11 mouse cellular contexts compared by ENCODE assay signal in the genomic region with DNA sequence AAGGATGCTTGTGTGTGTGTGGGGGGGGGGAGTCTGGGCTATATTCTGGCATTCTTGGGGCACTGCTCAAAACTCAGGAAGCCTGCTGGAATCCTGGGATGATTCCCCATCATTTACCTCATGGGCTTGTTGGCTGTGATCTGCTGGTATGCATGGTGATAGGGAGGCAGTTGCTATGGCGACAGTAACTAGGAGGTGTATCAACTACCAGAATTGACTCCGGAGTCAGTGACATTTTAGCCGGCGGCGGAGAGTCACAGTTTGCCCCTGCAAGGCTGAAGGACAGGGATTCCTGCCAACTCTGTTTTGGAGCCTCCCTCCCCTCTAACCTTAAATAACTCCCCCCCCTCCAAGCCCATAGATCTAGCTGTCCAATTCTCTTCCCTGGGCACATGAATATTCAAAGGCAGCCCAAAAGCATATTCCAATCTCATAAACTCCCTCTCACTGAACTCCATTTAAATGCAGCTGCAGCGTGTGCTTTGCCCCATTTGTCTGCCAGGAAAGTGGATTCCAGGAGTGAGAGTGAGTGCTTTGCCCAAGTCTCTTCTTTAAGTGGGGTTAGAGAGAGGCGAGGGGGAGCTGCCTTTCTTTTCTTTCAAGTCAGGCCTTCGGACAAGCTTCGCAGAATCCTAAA.
DNase-seq lines count a peak whose midpoint lies in the region; ATAC-seq and TF ChIP-seq lines count a peak whose summit lies in the region.
"Had no signal": no experiment of that assay in that cellular context is flagged by ENCODE, and none has a peak within 500 bp of the region (broad histone marks: within the 10 kb centered on the region; RNA-seq: fewer than 3 reads in every experiment).

No protein-coding gene starts in this region.

- no peaks in the 10 kb centered on the region for H3K36me3 ChIP-seq in forebrain, embryonic 14.5 days (ENCODE audit: control insufficient read depth, insufficient read depth, low read length)
- no peaks in the 10 kb centered on the region for H3K36me3 ChIP-seq in forebrain, embryonic 12.5 days (replicated peaks)
- H3K36me3 ChIP-seq in midbrain, postnatal 0 days (ENCODE audit: insufficient read depth, low read length), result no peaks in the 10 kb centered on the region
- no peaks in the 10 kb centered on the region for H3K36me3 ChIP-seq in liver, embryonic 12.5 days

- intact Hi-C loops in heart, postnatal 10 days (cut with DNase I), result no loop called here

- H3K4me2 ChIP-seq in forebrain, embryonic 14.5 days (ENCODE audit: low read length), result no peak overlapping the region; the same call in 1 of the 2 replicates
- H3K4me2 ChIP-seq in forebrain, embryonic 12.5 days, result no peak overlapping the region
- 0 out of 2 replicates have a peak overlapping the region, but pooled peaks have one; percentile 1 for H3K4me2 ChIP-seq in midbrain, postnatal 0 days (ENCODE audit: low read depth, low read length, poor library complexity, severe bottlenecking)
- H3K4me2 ChIP-seq in liver, embryonic 12.5 days, result no peak overlapping the region

- DNase-seq in forebrain, embryonic 14.5 days (ENCODE audit: low spot score), result peak; percentile 81
- peak; percentile 68 for DNase-seq in brain, embryonic 18.5 days (ENCODE audit: low read depth, low spot score)
- peak; percentile 66 to 76 for DNase-seq in kidney, postnatal 25 days
- DNase-seq in midbrain, postnatal 0 days (ENCODE audit: low spot score), result peak; percentile 82
- DNase-seq in urinary bladder, postnatal 4 days (ENCODE audit: low spot score in 2 of 2), result no peak
- DNase-seq in heart, postnatal 10 days, result no peak
- DNase-seq: cerebellum, adult 18-20 months; lung, postnatal 14 days had no signal

- ATAC-seq in forebrain, embryonic 14.5 days, result peak; percentile 70
- ATAC-seq in forebrain, embryonic 12.5 days (ENCODE audit: low FRiP score), result no peak
- no peak for ATAC-seq in midbrain, postnatal 0 days (ENCODE audit: low FRiP score)
- ATAC-seq in liver, embryonic 12.5 days, result no peak

- 28% methylated on average over 9 of the region's 9 CpGs for WGBS in forebrain, embryonic 14.5 days
- 29% methylated on average over 9 of the region's 9 CpGs for WGBS in forebrain, embryonic 12.5 days
- WGBS in midbrain, postnatal 0 days, result 13% methylated on average over 9 of the region's 9 CpGs
- WGBS in liver, embryonic 12.5 days (ENCODE audit: insufficient replicate concordance), result 44% methylated on average over 9 of the region's 9 CpGs

- H3K9ac ChIP-seq in forebrain, embryonic 14.5 days (ENCODE audit: low read length), result no peak overlapping the region
- no peak overlapping the region for H3K9ac ChIP-seq in forebrain, embryonic 12.5 days
- no peak overlapping the region for H3K9ac ChIP-seq in midbrain, postnatal 0 days (replicated peaks; ENCODE audit: low read length, poor library complexity, severe bottlenecking)
- no peak overlapping the region for H3K9ac ChIP-seq in liver, embryonic 12.5 days

- no peak overlapping the region for H3K4me3 ChIP-seq in forebrain, embryonic 14.5 days (ENCODE audit: low read depth, low read length)
- no peak overlapping the region for H3K4me3 ChIP-seq in forebrain, embryonic 12.5 days (replicated peaks)
- no peak overlapping the region for H3K4me3 ChIP-seq in midbrain, postnatal 0 days (ENCODE audit: low read depth, low read length)
- no peak overlapping the region for H3K4me3 ChIP-seq in liver, embryonic 12.5 days
- H3K4me3 ChIP-seq: erythroblast, embryonic 14.5 days had no signal

- peaks cover 15% of the 10 kb centered on the region for H3K4me1 ChIP-seq in forebrain, embryonic 14.5 days (ENCODE audit: control insufficient read depth, insufficient read depth, low read length)
- H3K4me1 ChIP-seq in forebrain, embryonic 12.5 days, result peaks cover 17% of the 10 kb centered on the region
- peaks cover 16% of the 10 kb centered on the region for H3K4me1 ChIP-seq in midbrain, postnatal 0 days (ENCODE audit: insufficient read depth, low read length)
- H3K4me1 ChIP-seq in liver, embryonic 12.5 days, result no peaks in the 10 kb centered on the region

- H3K27ac ChIP-seq in forebrain, embryonic 14.5 days (ENCODE audit: low read depth, low read length), result no peak overlapping the region
- H3K27ac ChIP-seq in forebrain, embryonic 12.5 days, result no peak overlapping the region
- peak overlapping the region; percentile 68 for H3K27ac ChIP-seq in midbrain, postnatal 0 days (ENCODE audit: low read depth, low read length)
- no peak overlapping the region for H3K27ac ChIP-seq in liver, embryonic 12.5 days

- no peak for TF ChIP-seq CTCF in midbrain, postnatal 0 days (IDR thresholded peaks at IDR 0.05)

- no peaks in the 10 kb centered on the region for H3K27me3 ChIP-seq in forebrain, embryonic 14.5 days (replicated peaks; ENCODE audit: control insufficient read depth, insufficient read depth, low read length)
- peaks cover 30% of the 10 kb centered on the region for H3K27me3 ChIP-seq in forebrain, embryonic 12.5 days
- no peaks in the 10 kb centered on the region for H3K27me3 ChIP-seq in midbrain, postnatal 0 days (ENCODE audit: insufficient read depth, low read length)
- peaks cover 12% of the 10 kb centered on the region; the same call in 1 of the 2 replicates for H3K27me3 ChIP-seq in liver, embryonic 12.5 days (replicated peaks)

- no peaks in the 10 kb centered on the region for H3K9me3 ChIP-seq in forebrain, embryonic 14.5 days (replicated peaks; ENCODE audit: control insufficient read depth, low read length)
- H3K9me3 ChIP-seq in forebrain, embryonic 12.5 days, result no peaks in the 10 kb centered on the region
- no peaks in the 10 kb centered on the region for H3K9me3 ChIP-seq in midbrain, postnatal 0 days (ENCODE audit: low read length)
- no peaks in the 10 kb centered on the region for H3K9me3 ChIP-seq in liver, embryonic 12.5 days (replicated peaks)

Comparison
In these comparisons a context has a peak if more than half of its experiments do, and no peak if none do; other contexts are left out.
1. DNase-seq: peak in forebrain, embryonic 14.5 days (single experiment), brain, embryonic 18.5 days (single experiment), kidney, postnatal 25 days (2 of 2) and midbrain, postnatal 0 days (single experiment); none in urinary bladder, postnatal 4 days (0 of 2) and heart, postnatal 10 days (0 of 2).